Mouse (Mus musculus): Measurements from ENCODE around the gene Ppm1e. TPM values are rescaled to one million over a fixed set of nuclear protein-coding genes. Genes with fewer than 3 reads are reported as not detected.

Gene Ppm1e
- polyA plus RNA-seq, 1 experiment from 2014 or later = 1.4 TPM

DNA sequence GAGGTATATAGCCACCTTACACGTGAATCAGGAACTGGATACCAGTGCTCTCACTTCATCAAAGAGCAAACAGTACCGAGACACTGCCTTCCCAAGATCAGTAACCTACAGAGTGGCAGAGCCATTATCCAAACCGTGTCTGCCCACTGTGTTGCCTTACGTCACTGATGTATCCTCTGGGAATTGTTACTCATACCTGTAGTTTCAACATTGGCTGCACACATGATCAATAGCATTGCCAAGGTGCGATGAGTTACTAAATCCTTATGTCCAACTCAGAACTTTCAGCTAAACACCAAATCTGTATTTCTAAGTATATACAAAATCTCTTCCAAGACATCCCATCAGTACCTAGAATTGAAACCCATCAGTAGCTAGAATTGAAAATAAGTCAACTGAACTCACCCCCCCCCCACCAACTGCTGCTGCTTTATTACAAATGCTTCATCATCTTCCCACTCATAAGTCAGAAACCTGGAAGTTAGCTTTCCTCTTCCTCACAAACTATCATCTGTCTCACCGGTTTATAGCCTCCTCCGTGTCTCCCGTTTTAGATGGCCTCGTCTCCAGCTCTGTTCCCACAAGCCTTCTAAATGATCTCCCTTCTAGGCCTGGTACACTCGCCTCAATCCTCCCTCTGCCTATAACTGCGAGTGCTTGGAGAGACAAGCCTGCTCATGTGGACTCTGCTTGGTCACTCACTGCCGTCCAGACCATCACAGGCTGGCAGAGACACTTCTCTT is 123.9 kb downstream of the Ppm1e start:
- Histone ChIP-seq H3K4me1 (ENCODE audit: control insufficient read depth, insufficient read depth, low read length) (no peaks in the 10 kb centered on the region), H3K4me3 (ENCODE audit: low read length) (no peak overlapping the region), H3K9ac (ENCODE audit: low read depth, low read length) (no peak overlapping the region), H3K9me3 (ENCODE audit: control insufficient read depth, low read length) (no peaks in the 10 kb centered on the region), H3K4me2 (ENCODE audit: low read depth, low read length) (no peak overlapping the region), H3K27me3 (replicated peaks; ENCODE audit: control insufficient read depth, insufficient read depth, low read length) (no peaks in the 10 kb centered on the region), H3K36me3 (ENCODE audit: control insufficient read depth, insufficient read depth, low read length) (no peaks in the 10 kb centered on the region; the same call in 1 of the 2 replicates), H3K27ac (ENCODE audit: low read length) (no peak overlapping the region)
- ATAC-seq = no peak
- 89% methylated on average over 12 of the region's 12 CpGs for WGBS

- Histone ChIP-seq H3K4me1 (ENCODE audit: control insufficient read depth, insufficient read depth, low read length) (no peaks in the 10 kb centered on the region), H3K27ac (ENCODE audit: low read length) (no peak overlapping the region), H3K9me3 (ENCODE audit: control insufficient read depth, low read length) (no peaks in the 10 kb centered on the region), H3K4me2 (ENCODE audit: low read depth, low read length) (no peak overlapping the region), H3K27me3 (replicated peaks; ENCODE audit: control insufficient read depth, insufficient read depth, low read length) (no peaks in the 10 kb centered on the region), H3K9ac (ENCODE audit: low read depth, low read length) (no peak overlapping the region), H3K36me3 (ENCODE audit: control insufficient read depth, insufficient read depth, low read length) (no peaks in the 10 kb centered on the region; the same call in 1 of the 2 replicates), H3K4me3 (ENCODE audit: low read length) (no peak overlapping the region)
- 88% methylated on average over 5 of the region's 5 CpGs for WGBS
- ATAC-seq = no peak
These were observed 125.4 kb downstream of the Ppm1e start for GRCm38 (mm10) chr11:87233377-87233776.

DNA sequence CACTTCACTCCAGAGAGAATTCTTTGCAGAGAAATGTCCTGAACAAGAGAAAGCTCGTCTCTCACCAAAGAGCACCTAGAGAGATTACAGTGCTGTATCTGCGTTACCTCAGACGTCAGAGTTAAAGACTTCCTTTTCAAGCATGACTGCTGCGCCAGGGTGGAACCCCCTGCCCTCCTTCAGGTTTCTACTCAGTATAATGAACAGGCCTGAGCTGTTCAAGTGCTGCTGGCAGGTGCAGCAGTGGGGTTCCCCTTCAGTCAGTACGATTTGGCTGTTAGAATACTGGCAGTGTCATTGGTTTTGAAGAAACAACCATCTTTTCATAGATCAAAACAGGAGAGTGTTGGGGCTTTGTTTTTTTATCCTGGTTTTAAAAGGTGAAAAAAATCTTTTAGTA is 131.8 kb downstream of the Ppm1e start:
- Histone ChIP-seq H3K36me3 (ENCODE audit: control insufficient read depth, insufficient read depth, low read length) (no peaks in the 10 kb centered on the region), H3K4me1 (ENCODE audit: control insufficient read depth, insufficient read depth, low read length) (no peaks in the 10 kb centered on the region), H3K9ac (ENCODE audit: low read depth, low read length) (no peak overlapping the region), H3K27me3 (replicated peaks; ENCODE audit: control insufficient read depth, insufficient read depth, low read length) (no peaks in the 10 kb centered on the region), H3K27ac (ENCODE audit: low read length) (no peak overlapping the region), H3K4me3 (ENCODE audit: low read length) (no peak overlapping the region), H3K4me2 (ENCODE audit: low read depth, low read length) (no peak overlapping the region), H3K9me3 (ENCODE audit: control insufficient read depth, low read length) (no peaks in the 10 kb centered on the region)
- no peak for ATAC-seq
- 73% methylated on average over 5 of the region's 5 CpGs for WGBS

- Histone ChIP-seq H3K27ac (ENCODE audit: low read length) (no peak overlapping the region), H3K4me2 (ENCODE audit: low read depth, low read length) (no peak overlapping the region), H3K9ac (ENCODE audit: low read depth, low read length) (no peak overlapping the region), H3K36me3 (ENCODE audit: control insufficient read depth, insufficient read depth, low read length) (no peaks in the 10 kb centered on the region), H3K9me3 (ENCODE audit: control insufficient read depth, low read length) (no peaks in the 10 kb centered on the region), H3K4me1 (ENCODE audit: control insufficient read depth, insufficient read depth, low read length) (no peaks in the 10 kb centered on the region), H3K27me3 (replicated peaks; ENCODE audit: control insufficient read depth, insufficient read depth, low read length) (no peaks in the 10 kb centered on the region), H3K4me3 (ENCODE audit: low read length) (no peak overlapping the region)
- 72% methylated on average over 3 of the region's 3 CpGs for WGBS
- no peak for ATAC-seq
These were observed 136.1 kb downstream of the Ppm1e start for GRCm38 (mm10) chr11:87222686-87223085.

- no peak for ATAC-seq
- Histone ChIP-seq H3K9ac (ENCODE audit: low read depth, low read length) (no peak overlapping the region), H3K27ac (ENCODE audit: low read length) (no peak overlapping the region), H3K9me3 (ENCODE audit: control insufficient read depth, low read length) (no peaks in the 10 kb centered on the region), H3K4me3 (ENCODE audit: low read length) (no peak overlapping the region), H3K27me3 (replicated peaks; ENCODE audit: control insufficient read depth, insufficient read depth, low read length) (no peaks in the 10 kb centered on the region), H3K36me3 (ENCODE audit: control insufficient read depth, insufficient read depth, low read length) (no peaks in the 10 kb centered on the region), H3K4me1 (ENCODE audit: control insufficient read depth, insufficient read depth, low read length) (no peaks in the 10 kb centered on the region), H3K4me2 (ENCODE audit: low read depth, low read length) (no peak overlapping the region)
- 78% methylated on average over 5 of the region's 5 CpGs for WGBS
These were observed 146.5 kb downstream of the Ppm1e start for GRCm38 (mm10) chr11:87212313-87212712.

Other genes starting within 250 kb of the Ppm1e start
- gene Ska2, start 249.8 kb downstream of the Ppm1e start, polyA plus RNA-seq (2015; fragmentation: Nextera tagmentation; extraction: Ambion mirVana) = 30.6 and 37.7 TPM in 2 replicates
- 16.2 and 19.1 TPM in 2 replicates for gene Trim37, start 231.9 kb downstream of the Ppm1e start, polyA plus RNA-seq (2015; fragmentation: Nextera tagmentation; extraction: Ambion mirVana)
- 4.7 and 5.3 TPM in 2 replicates for gene Rad51c, start 45.9 kb upstream of the Ppm1e start, polyA plus RNA-seq (2015; fragmentation: Nextera tagmentation; extraction: Ambion mirVana)
- 0.53 and 0.70 TPM in 2 replicates for gene Tex14, start 46.0 kb upstream of the Ppm1e start, polyA plus RNA-seq (2015; fragmentation: Nextera tagmentation; extraction: Ambion mirVana)
- gene Gm11492, start 207.6 kb upstream of the Ppm1e start, polyA plus RNA-seq (2015; fragmentation: Nextera tagmentation; extraction: Ambion mirVana) = not detected in 2 replicates
- gene Sept4, start 209.9 kb upstream of the Ppm1e start, polyA plus RNA-seq (2015; fragmentation: Nextera tagmentation; extraction: Ambion mirVana) = 30.6 and 31.4 TPM in 2 replicates
- 26.1 and 31.3 TPM in 2 replicates for gene Mtmr4, start 233.1 kb upstream of the Ppm1e start, polyA plus RNA-seq (2015; fragmentation: Nextera tagmentation; extraction: Ambion mirVana)